Mouse (Mus musculus) testis, postnatal 10 days (tissue): Measurements from ENCODE around the gene Mpg.

Experiments
- DNase-seq: peaks from one replicate; pipeline ENCODE4 v3.0.0; 2021; ENCODE audit warnings: low spot score

Mpg gene

GRCm38 (mm10) chr11:32262674-32263415 is 36.5 kb downstream of the Mpg start:
- DNase-seq = no peak

GRCm38 (mm10) chr11:32265117-32265738 is 38.9 kb downstream of the Mpg start:
- no peak for DNase-seq

- DNase-seq = no peak
Measured at GRCm38 (mm10) chr11:32266194-32266593, 39.9 kb downstream of the Mpg start.

GRCm38 (mm10) chr11:32266776-32267175 is 40.5 kb downstream of the Mpg start:
- no peak for DNase-seq

GRCm38 (mm10) chr11:32267188-32267884 is 41.0 kb downstream of the Mpg start, which contains the start of gene Nprl3:
Gene Nprl3 (minus strand): TSS chr11:32267707.
- peak; percentile 97 for DNase-seq

- no peak for DNase-seq
Measured at GRCm38 (mm10) chr11:32267964-32268363, 41.7 kb downstream of the Mpg start.

- DNase-seq = no peak
Measured at GRCm38 (mm10) chr11:32268952-32269351, 42.6 kb downstream of the Mpg start.

GRCm38 (mm10) chr11:32271178-32271577 is 44.9 kb downstream of the Mpg start:
- DNase-seq = no peak

GRCm38 (mm10) chr11:32276347-32276746 is 50.0 kb downstream of the Mpg start, which contains the start of gene Hba-x:
Gene Hba-x (plus strand): TSS chr11:32276400.
- no peak for DNase-seq

- DNase-seq = no peak
Measured at GRCm38 (mm10) chr11:32277736-32278457, 51.6 kb downstream of the Mpg start.

GRCm38 (mm10) chr11:32278458-32278957 is 52.2 kb downstream of the Mpg start:
- DNase-seq = no peak

GRCm38 (mm10) chr11:32280646-32281045 is 54.3 kb downstream of the Mpg start:
- DNase-seq = no peak

- DNase-seq = no peak
Measured at GRCm38 (mm10) chr11:32281416-32282144, 55.3 kb downstream of the Mpg start.
